Mouse (Mus musculus) ES-E14 (cell line): ENCODE data around the gene Xylt1. TPM values are rescaled to one million over a fixed set of nuclear protein-coding genes. Genes with fewer than 3 reads are reported as not detected.

Experiments used
- DNase-seq: peaks from one replicate; pipeline ENCODE4 v3.0.0-alpha.2; 2013; ENCODE audit warnings: low read depth, low spot score
- H3K27ac ChIP-seq: 2 replicates; pipeline ENCODE4 v1.5.1; 2012; ENCODE audit warnings: low read depth, mild to moderate bottlenecking, low read length, moderate library complexity, mixed read lengths; ENCODE audit not compliant: poor library complexity, insufficient read depth, severe bottlenecking
- H3K36me3 ChIP-seq: 2 replicates; pipeline ENCODE4 v1.6.1; 2012; ENCODE audit warnings: mild to moderate bottlenecking, low read length, moderate library complexity, mixed read lengths; ENCODE audit not compliant: control insufficient read depth, poor library complexity, insufficient read depth, severe bottlenecking
- H3K4me1 ChIP-seq, 2 experiments: fragments of 150-350 bp in 1 of 2; sonication (generic) in 1 of 2; 2 replicates each; pipeline ENCODE4 v1.6.1; 2012; ENCODE audit warnings: low read length in 2 of 2, mild to moderate bottlenecking in 1 of 2, mixed read lengths in 1 of 2; ENCODE audit not compliant: control insufficient read depth in 2 of 2, insufficient read depth in 2 of 2, poor library complexity in 1 of 2
- H3K4me3 ChIP-seq, 2 experiments: fragments of 150-350 bp in 1 of 2; sonication (generic) in 1 of 2; 2 replicates each; pipeline ENCODE4 v1.5.1; 2012; ENCODE audit warnings: low read length in 2 of 2, low read depth in 1 of 2, mild to moderate bottlenecking in 1 of 2, mixed read lengths in 1 of 2; ENCODE audit not compliant: insufficient read depth in 1 of 2, poor library complexity in 1 of 2, severe bottlenecking in 1 of 2
- H3K9ac ChIP-seq: 2 replicates; pipeline ENCODE4 v1.6.1; 2012; ENCODE audit warnings: low read depth, mild to moderate bottlenecking, low read length, mixed read lengths; ENCODE audit not compliant: poor library complexity, insufficient read depth, severe bottlenecking
- H3K9me3 ChIP-seq: fragments of 150-350 bp; sonication (generic); 2 replicates; pipeline ENCODE4 v1.6.1; 2012; ENCODE audit warnings: low read depth, mild to moderate bottlenecking, low read length; ENCODE audit not compliant: control insufficient read depth, insufficient read depth
- CHD2 ChIP-seq: IDR thresholded peaks from 2 replicates; pipeline ENCODE4 v1.6.1; 2014; ENCODE audit warnings: mild to moderate bottlenecking, low read depth, low read length, inconsistent platforms
- HCFC1 ChIP-seq: IDR thresholded peaks from 2 replicates; pipeline ENCODE4 v1.6.1; 2012; ENCODE audit warnings: low read length, inconsistent platforms, borderline replicate concordance; ENCODE audit not compliant: insufficient read depth
- MAFK ChIP-seq: IDR thresholded peaks from 2 replicates; pipeline ENCODE4 v1.6.1; 2014; ENCODE audit warnings: mild to moderate bottlenecking, low read depth, low read length, inconsistent platforms; ENCODE audit not compliant: insufficient read depth
- ZC3H11A ChIP-seq: IDR thresholded peaks from 2 replicates; pipeline ENCODE4 v1.6.1; 2012; ENCODE audit warnings: low read depth, mild to moderate bottlenecking, inconsistent platforms, low read length, borderline replicate concordance
- ZNF384 ChIP-seq: IDR thresholded peaks from 2 replicates; pipeline ENCODE4 v1.6.1; 2012; ENCODE audit warnings: low read depth, low read length, inconsistent platforms
- in situ Hi-C, 2 experiments: fragments of 600-800 bp; cut with MboI; formaldehyde crosslinking; loops; one replicate each; pipeline ENCODE4 v1.15.1; 2025; ENCODE audit warnings: low sequenced_read_pairs in 2 of 2, inconsistent platforms in 1 of 2; ENCODE audit not compliant: unreplicated experiment in 2 of 2
- total RNA-seq: library from RNA; depleted of rRNA; stranded (reverse); fragments of 300-350 nt; gene quantifications from 2 replicates; pipeline ENCODE4 v1.2.3, GENCODE M21; 2012

The Xylt1 gene
- total RNA-seq, 1 experiment: 3.6 TPM

DNA sequence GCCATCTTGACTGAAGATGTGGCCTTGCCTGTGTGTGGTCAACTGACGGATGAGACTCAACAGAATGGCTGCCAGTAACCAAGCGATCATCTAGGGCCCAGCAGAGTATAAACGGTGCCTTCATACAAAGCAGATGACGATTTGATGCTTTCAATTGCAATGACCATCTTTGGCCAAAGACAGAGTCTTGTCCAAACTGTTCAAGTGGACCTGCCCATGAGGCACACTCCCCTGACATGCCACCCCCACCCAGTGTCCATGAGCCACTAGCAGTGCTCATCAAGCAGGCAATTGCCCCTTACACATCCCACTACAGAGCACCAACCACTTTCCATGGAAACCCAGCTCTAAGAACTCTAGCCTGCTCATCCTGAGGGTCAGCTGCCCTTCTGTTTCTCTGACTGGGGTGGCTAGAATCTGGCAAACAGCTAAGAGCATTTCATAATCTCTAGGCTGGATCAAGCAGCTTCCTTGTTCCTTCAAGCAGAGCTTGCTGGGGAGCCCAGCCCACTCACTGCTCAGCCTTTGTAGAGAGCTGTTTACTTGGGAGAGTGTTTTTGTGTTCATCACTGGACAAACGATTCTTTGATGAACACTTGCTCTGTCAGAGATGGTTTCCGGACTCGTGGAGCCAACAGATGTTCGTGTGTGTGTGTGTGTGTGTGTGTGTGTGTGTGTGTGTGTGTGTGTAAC is 114.0 kb downstream of the Xylt1 start:
- in situ Hi-C loops: no loop called here
- Histone ChIP-seq H3K4me1 (no peaks in the 10 kb centered on the region), H3K36me3 (no peaks in the 10 kb centered on the region), H3K9me3 (no peaks in the 10 kb centered on the region), H3K4me3 (no peak overlapping the region), H3K9ac (no peak overlapping the region), H3K27ac (no peak overlapping the region)
- DNase-seq: no peak
- no peak for TF ChIP-seq HCFC1
- TF ChIP-seq CHD2: no peak
- no peak for TF ChIP-seq MAFK
- TF ChIP-seq ZC3H11A: no peak
- TF ChIP-seq ZNF384: no peak

DNA sequence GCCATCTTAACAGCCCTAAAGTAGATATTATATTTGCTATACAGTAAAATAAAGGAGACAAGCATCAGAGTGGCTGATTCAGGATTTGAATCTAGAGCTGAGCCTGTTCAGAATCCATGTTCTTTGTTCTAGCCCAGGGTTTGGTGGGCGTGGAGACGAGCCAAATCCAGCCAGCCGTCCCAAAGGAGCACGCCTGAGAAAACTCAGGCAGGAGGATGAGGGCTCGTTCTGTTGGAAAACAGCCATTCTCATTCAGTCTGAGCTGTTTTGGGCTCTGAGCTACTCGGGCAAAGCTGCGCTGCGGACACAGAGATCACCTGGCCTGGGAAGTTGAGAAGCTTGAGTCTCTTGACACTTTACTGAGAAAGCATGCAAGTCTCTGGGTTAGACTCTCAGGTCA is 115.0 kb downstream of the Xylt1 start:
- in situ Hi-C loops: no loop called here
- no peak for DNase-seq
- Histone ChIP-seq H3K9ac (no peak overlapping the region), H3K4me3 (no peak overlapping the region), H3K27ac (no peak overlapping the region), H3K9me3 (no peaks in the 10 kb centered on the region), H3K36me3 (no peaks in the 10 kb centered on the region), H3K4me1 (no peaks in the 10 kb centered on the region)
- TF ChIP-seq ZNF384: no peak
- TF ChIP-seq CHD2: no peak
- no peak for TF ChIP-seq MAFK
- TF ChIP-seq ZC3H11A: no peak
- TF ChIP-seq HCFC1: no peak

DNA sequence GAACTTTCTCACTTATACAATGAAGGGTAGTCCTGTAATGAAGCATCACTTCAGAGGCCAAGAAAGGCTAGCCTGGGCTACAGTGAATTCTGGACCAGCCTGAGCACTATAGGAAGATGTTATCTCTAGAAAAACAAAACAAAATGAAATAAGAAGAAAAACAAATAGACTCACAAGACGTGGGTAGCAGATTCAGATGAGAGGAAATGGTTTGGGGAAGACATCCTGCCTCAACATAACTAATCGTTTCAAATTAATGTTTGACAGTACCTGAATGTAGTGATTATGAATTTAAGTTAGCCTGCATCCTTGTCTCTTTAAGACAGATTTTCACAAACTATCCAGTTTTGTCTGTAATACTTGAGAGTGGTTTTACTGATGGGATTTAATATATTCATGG is 117.4 kb downstream of the Xylt1 start:
- H3K36me3 ChIP-seq: no peaks in the 10 kb centered on the region
- no peak for TF ChIP-seq ZNF384
- no peak for TF ChIP-seq MAFK
- TF ChIP-seq ZC3H11A: no peak
- no peak for TF ChIP-seq CHD2
- TF ChIP-seq HCFC1: no peak
- no peak for DNase-seq
- no peaks in the 10 kb centered on the region for H3K9me3 ChIP-seq
- in situ Hi-C loops: no loop called here
- no peak overlapping the region for H3K9ac ChIP-seq
- H3K27ac ChIP-seq: no peak overlapping the region
- no peaks in the 10 kb centered on the region for H3K4me1 ChIP-seq
- H3K4me3 ChIP-seq: no peak overlapping the region

DNA sequence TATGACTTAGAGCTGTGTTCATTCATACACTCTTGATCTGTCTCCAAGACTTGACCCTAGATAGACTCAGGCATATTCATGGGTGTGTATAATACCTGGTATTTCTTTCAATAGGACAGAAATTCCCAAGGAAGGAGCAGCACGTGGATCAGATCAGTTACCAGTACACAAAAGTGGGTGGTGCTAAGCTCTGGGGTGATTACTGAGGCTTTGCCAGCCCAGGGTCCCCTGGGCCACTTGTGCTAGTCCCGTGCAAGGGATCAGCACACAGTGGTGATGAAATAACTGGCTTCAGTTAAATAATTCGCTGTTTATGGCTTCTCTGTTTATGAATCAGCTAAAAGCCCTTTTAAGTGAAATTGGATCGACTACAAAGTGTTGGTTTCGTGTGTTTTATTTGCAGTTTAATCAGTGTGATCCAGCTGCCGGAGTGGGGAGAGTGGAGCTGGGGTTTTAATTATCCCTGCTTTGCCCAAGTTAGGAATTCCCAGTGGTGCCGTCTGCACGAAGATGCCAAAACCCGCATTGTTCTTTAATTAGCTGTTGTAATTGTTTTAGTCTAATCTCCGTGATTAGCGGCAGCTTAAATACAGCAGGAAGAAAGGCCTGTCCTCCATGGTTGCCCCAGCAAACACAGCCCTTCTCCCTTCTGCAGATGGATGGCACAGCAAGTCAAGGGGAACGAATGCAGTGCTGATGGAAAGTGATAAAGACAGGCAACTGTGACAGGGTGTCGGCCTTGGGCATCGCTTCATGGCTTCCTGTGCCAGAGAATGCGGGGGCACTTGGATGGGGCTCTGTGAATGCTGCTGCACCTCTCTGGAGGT is 120.8 kb downstream of the Xylt1 start:
- H3K4me3 ChIP-seq: no peak overlapping the region
- in situ Hi-C loops: no loop called here
- no peak overlapping the region for H3K9ac ChIP-seq
- H3K27ac ChIP-seq: no peak overlapping the region
- no peak for DNase-seq
- TF ChIP-seq CHD2: no peak
- TF ChIP-seq ZC3H11A: no peak
- no peak for TF ChIP-seq ZNF384
- no peak for TF ChIP-seq HCFC1
- no peak for TF ChIP-seq MAFK
- H3K9me3 ChIP-seq: no peaks in the 10 kb centered on the region
- H3K4me1 ChIP-seq: no peaks in the 10 kb centered on the region
- H3K36me3 ChIP-seq: no peaks in the 10 kb centered on the region
